Mouse (Mus musculus) heart, postnatal 25 days (tissue): ENCODE measurements around the gene Prkca. TPM values are rescaled to one million over a fixed set of nuclear protein-coding genes. Genes with fewer than 3 reads are reported as not detected.

Experiments used
- DNase-seq: peaks from one replicate; pipeline ENCODE4 v3.0.0; 2022; ENCODE audit warnings: low spot score
- intact Hi-C: fragments of 180-260 bp; cut with DNase I; formaldehyde crosslinking; loops from one replicate; pipeline ENCODE4 v1.15.1; 2025
- total RNA-seq, 2 experiments: library from RNA; stranded (reverse); gene quantifications; 2 replicates each; pipeline ENCODE4 v1.2.3; 2021

Prkca gene
- total RNA-seq, 2 experiments from 2014 or later, result 39.0 to 39.7 TPM

GRCm38 (mm10) chr11:108303787-108304186 is 39.9 kb downstream of the Prkca start:
- intact Hi-C loops, result no loop called here

GRCm38 (mm10) chr11:108301796-108302490 is 41.8 kb downstream of the Prkca start:
- DNase-seq, result no peak

More at GRCm38 (mm10) chr11:108303787-108304186, 39.9 kb downstream of the Prkca start:
- DNase-seq, result no peak

GRCm38 (mm10) chr11:108301036-108301435 is 42.7 kb downstream of the Prkca start:
- intact Hi-C loops, result no loop called here

More at GRCm38 (mm10) chr11:108301796-108302490, 41.8 kb downstream of the Prkca start:
- intact Hi-C loops, result no loop called here

GRCm38 (mm10) chr11:108300443-108300842 is 43.3 kb downstream of the Prkca start:
- intact Hi-C loops, result no loop called here

More at GRCm38 (mm10) chr11:108301036-108301435, 42.7 kb downstream of the Prkca start:
- no peak for DNase-seq

DNA sequence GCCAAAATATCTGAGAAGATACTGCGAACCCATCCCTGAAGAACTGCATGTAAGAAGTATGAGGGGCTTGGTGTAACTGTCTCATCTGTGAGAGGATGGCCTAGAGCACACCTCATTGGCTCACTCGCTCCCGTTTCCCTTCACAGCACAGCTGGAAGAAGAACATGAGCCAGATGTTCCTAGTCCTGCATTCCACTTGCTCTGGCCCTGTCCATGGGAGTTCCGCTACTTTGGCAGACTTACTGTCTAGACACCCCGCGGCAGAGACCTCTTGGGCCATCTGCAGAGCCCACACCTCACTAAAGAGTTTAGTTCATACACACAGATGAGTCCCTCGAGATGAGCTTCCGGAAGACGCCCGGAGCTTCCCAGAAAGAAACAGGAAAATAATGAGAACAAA is 43.8 kb downstream of the Prkca start:
- DNase-seq, result peak; percentile 26
- intact Hi-C loops, result no loop called here

More at GRCm38 (mm10) chr11:108300443-108300842, 43.3 kb downstream of the Prkca start:
- no peak for DNase-seq

DNA sequence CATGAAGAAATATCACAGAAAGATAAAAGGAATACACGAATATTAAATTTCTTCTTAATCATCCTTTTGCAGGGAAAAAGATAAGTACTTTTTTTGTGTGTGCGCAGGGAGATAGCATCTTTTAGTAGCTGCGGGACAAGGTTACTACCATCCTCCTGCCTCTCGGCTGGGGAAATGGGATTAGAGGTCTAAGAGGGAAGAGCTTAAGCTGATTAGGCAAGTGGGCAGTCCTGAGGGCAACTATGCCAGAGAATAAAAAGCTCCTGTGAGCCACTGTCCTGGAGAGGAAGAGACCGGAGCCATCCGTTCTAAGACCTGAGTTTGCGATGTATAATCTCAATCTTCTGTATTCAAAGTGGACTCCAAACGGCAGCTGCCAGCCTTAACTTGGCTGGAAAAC is 45.8 kb downstream of the Prkca start:
- intact Hi-C loops, result no loop called here
- no peak for DNase-seq

DNA sequence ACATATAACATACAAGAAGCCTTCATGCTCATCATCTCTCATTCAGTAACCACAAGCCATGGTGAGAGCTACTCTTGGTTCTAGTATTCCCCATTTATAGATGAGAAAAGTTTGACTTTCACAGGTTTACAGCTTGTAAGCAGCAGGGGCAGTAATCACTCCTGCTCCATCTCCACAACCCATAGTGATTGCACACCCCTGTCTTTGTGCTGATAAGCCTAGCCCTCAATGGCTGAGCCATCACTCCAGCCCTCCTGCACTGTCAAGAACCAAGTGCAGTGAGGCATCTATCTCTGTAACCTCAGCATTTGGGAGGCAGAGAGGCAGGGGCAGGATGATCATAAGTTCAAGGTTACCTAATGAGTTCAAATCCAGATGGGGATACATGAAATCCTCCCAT is 48.4 kb downstream of the Prkca start:
- intact Hi-C loops, result no loop called here
- DNase-seq, result no peak

GRCm38 (mm10) chr11:108294305-108294813 is 49.4 kb downstream of the Prkca start:
- intact Hi-C loops, result no loop called here
- no peak for DNase-seq

DNA sequence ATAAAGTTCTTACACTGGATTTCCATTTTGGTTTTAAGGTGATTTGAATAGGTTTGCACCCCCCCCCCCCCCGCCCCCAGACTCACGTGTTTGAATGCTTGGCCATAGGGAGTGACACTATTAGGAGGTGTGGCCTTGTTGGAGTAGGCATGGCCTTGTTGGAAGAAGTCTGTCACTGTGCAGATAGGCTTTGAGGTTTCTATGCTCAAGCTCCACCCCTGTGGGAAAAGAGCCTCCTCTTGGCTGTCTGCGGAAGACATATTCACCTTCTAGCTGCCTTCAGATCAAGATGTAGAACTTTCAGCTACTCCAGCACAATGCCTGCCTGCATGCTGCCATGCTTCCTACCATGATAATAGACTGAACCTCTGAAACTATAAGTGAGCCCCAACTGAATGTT is 49.9 kb downstream of the Prkca start:
- intact Hi-C loops, result no loop called here
- no peak for DNase-seq

GRCm38 (mm10) chr11:108289192-108289591 is 54.5 kb downstream of the Prkca start:
- no peak for DNase-seq
- intact Hi-C loops, result no loop called here

DNA sequence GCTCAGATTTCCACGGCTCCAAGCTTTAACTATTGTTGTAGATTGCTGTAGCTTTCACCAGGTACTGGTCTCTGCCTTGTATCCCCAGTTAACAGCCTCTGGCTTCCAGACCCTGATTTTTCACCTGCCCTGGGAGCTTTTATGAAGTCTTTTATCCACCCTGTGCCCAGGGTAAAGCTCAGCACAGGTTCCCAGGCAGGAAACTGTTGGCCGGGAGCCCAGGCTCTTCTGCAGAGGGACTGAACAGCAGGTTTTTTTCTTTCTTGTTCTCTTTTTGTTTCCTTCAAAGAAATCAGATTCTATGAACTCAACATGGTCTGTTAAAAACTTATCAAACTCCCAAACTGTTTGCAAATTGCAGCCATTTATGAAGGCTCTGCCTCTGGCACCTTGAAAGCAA is 56.4 kb downstream of the Prkca start:
- intact Hi-C loops, result no loop called here
- DNase-seq, result no peak

DNA sequence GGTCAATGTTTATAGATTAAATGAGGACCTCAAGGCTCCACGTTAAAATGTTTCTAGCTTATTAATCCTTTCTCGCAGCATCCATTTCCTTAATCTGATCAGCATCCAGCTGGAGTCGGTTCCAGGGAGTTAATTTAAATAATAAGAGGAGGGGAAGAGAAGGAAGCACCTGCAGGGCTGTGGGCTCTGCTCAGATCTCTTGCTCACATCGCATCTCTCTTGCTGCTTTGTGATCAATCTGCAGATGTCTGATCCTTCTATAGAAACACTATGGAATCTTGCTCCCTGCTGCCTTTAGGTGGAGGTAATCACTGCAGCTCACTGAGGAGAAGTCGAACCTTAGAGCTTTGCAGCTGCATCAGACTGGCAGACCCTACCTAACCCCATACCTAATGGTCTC is 58.7 kb downstream of the Prkca start:
- no peak for DNase-seq
- intact Hi-C loops, result no loop called here

DNA sequence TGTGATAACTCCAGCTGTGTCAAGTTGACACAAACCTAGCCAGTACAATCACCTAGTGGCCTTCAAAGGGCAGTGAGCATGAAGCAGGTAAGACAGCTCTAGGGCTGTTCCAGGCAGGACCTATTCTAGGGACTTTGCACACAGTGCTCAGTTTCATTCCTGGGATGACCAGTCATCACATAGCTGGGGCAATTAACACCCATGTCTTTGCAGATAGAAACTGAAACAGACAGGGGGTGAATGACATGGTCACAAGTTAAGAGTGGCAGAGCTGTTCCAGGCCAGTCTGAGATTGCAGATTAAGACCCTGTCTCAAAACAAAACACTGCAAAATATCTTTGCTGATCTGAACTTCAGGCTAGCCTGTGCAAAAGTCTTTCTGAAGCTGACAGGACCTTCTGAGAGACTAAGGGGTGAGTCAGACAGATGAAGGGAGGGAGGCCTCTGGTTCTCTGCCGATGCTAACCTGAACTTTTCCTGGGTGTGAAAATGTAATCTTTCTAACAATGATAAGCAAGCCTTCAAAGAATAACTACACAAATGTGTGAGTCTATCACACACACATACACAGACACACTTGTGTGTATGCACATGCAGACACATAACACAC is 60.8 kb downstream of the Prkca start:
- intact Hi-C loops, result no loop called here
- DNase-seq, result no peak

GRCm38 (mm10) chr11:108279748-108280373 is 63.9 kb downstream of the Prkca start:
- no peak for DNase-seq
- intact Hi-C loops, result no loop called here

DNA sequence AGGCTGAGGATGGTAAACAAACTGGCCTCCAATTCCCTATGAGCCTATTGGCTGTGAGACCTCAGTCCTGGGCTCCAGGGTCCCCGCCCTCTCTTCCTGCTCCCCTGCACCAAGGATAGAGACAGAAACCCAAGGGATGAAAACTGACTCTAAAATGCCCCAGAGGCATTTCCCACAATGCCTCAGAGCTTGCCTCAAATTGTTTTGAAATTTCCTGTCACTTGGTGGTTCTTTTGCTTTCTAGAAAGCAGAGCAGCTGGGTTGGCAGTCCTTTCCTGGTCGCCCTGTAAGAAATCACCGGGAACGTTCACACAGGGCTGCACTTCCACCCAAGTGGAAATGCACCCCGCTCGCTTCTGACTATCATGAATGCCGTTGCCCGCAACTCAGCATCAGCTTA is 66.6 kb downstream of the Prkca start:
- no peak for DNase-seq

DNA sequence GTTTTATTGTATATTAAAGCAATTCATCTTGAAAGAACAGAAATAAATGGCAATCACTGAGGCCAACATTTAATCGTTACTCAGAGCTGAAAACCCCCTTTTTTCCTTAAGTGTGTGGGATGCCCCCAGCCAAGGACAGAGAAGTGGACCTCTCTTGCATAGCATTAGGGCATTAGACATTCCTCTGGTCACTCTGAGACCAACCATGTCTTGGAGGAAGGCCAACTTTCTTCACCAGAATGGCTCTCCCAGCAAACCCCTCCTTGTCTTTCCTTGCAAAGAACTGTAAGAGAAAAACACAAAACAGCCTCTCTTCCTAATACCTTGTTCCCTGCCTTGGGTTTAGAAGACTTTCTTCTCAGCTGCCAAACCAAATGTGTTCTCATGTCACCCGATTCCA is 67.6 kb downstream of the Prkca start:
- intact Hi-C loops, result no loop called here
- no peak for DNase-seq

More for the DNA sequence above, 66.6 kb downstream of the Prkca start:
- intact Hi-C loops, result no loop called here

- intact Hi-C loops, result no loop called here
- no peak for DNase-seq
Measured at GRCm38 (mm10) chr11:108274046-108274445, 69.7 kb downstream of the Prkca start.

- intact Hi-C loops, result no loop called here
- DNase-seq, result no peak
Measured at GRCm38 (mm10) chr11:108273415-108273965, 70.2 kb downstream of the Prkca start.

DNA sequence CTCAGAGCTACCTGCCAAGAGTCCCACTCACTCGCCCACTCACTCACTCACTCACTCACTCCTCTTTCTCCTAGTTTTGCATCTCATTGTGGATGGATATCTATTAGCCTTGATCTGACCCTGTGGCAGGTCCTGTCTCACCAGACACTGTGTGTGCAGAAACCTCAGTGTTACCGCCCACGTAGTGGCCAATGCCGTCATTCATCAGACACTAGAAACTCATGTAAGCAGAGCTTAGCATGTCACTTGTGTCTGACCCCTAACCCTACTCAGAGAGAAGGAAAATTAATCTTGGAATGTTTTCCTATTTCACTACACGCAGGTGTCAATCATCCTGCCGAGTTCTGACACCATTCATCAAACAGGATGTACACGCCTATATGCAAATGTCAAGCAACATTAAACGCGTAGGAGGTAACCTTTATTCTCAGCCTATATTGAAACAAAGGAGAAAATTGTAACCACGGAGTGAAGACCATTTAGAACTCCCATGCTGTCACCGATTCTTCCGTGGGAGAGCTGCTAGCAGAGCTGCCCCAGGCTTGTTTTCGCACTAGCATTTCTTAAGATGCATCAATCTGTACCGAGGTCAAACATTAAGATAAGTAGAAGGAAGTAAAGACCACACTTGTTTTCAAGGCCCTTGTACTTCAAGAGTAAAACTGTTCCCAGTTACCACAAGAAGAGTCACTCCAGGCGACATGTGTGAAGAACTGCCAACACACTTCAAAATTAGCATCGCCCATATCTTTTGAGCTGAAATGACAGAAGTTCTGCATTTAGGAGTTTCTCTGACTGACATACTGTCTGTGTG is 70.9 kb downstream of the Prkca start:
- intact Hi-C loops, result no loop called here

GRCm38 (mm10) chr11:108271305-108271704 is 72.4 kb downstream of the Prkca start:
- no peak for DNase-seq
- intact Hi-C loops, result no loop called here

More for the DNA sequence above, 70.9 kb downstream of the Prkca start:
- DNase-seq, result no peak
